Mouse (Mus musculus): ENCODE measurements at regions not wholly inside any gene's neighbourhood (a gene's known extent, or its start where the extent isn't known, plus 50 kb on each side); places are given as distances from the start of the nearest gene placed in this dataset.

GRCm38 (mm10) chr17:80886211-80886701 lies 58.2 kb upstream of the Tmem178 start:
- Histone ChIP-seq H3K79me2 (ENCODE audit: control insufficient read depth, insufficient read depth, low read length, poor library complexity) (no peaks in the 10 kb centered on the region), H3K9me3 (replicated peaks; ENCODE audit: insufficient read depth, low read length) (no peaks in the 10 kb centered on the region), H3K36me3 (ENCODE audit: control insufficient read depth in 1 of 2, insufficient read depth in 2 of 2, low read length in 2 of 2) (no peaks in the 10 kb centered on the region), H3K4me1 (ENCODE audit: control insufficient read depth in 1 of 2, insufficient read depth in 2 of 2, low read length in 2 of 2) (0 out of 4 replicates have a peak, but pooled peaks cover 0 to 2% of the 10 kb centered on the region in 2 experiments), H3K27ac (ENCODE audit: control insufficient read depth, low read depth, low read length) (no peak overlapping the region), H3K9ac (ENCODE audit: control insufficient read depth, low read depth, low read length, poor library complexity, severe bottlenecking) (no peak overlapping the region), H3K27me3 (ENCODE audit: control insufficient read depth in 1 of 2, insufficient read depth in 2 of 2, low read length in 2 of 2) (peaks cover 0 to 2% of the 10 kb centered on the region in 2 experiments; a peak in 1 of 4 replicates), H3K4me3 (ENCODE audit: control insufficient read depth in 1 of 2, insufficient read depth in 1 of 2, low read depth in 2 of 2, low read length in 2 of 2) (no peak overlapping the region)
- TF ChIP-seq ZMIZ1 (IDR thresholded peaks at IDR 0.05; ENCODE audit: low read depth, low read length) (no peak), POLR2AphosphoS5 (IDR thresholded peaks at IDR 0.05; ENCODE audit: borderline replicate concordance, low read depth, low read length) (no peak), GATA1 (IDR thresholded peaks at IDR 0.05; ENCODE audit: low read depth, low read length) (no peak), ELF1 (IDR thresholded peaks at IDR 0.05; ENCODE audit: low read depth, low read length) (no peak), RAD21 (IDR thresholded peaks at IDR 0.05; ENCODE audit: low read depth, low read length) (no peak), TCF12 (IDR thresholded peaks at IDR 0.05; ENCODE audit: low read depth, low read length) (no peak), E2F4 (IDR thresholded peaks at IDR 0.05; ENCODE audit: borderline replicate concordance, low read depth, low read length) (no peak), TAL1 (IDR thresholded peaks at IDR 0.05; ENCODE audit: low read length) (no peak), HCFC1 (IDR thresholded peaks at IDR 0.05; ENCODE audit: low read depth, low read length) (no peak), MAZ (IDR thresholded peaks at IDR 0.05; ENCODE audit: low read depth, low read length) (no peak), SMC3 (IDR thresholded peaks at IDR 0.05; ENCODE audit: low read depth, low read length) (no peak), TBP (IDR thresholded peaks at IDR 0.05; ENCODE audit: low read depth, low read length) (no peak), UBTF (IDR thresholded peaks at IDR 0.05; ENCODE audit: borderline replicate concordance, insufficient read depth, low read depth, low read length) (no peak), POLR2A (IDR thresholded peaks at IDR 0.05; ENCODE audit: control insufficient read depth in 1 of 2, insufficient read depth in 1 of 2, low read depth in 1 of 2, low read length in 2 of 2, poor library complexity in 1 of 2) (no peak)
- DNase-seq (ENCODE audit: low read depth, low spot score): no peak

- Histone ChIP-seq H3K4me1 (ENCODE audit: control insufficient read depth in 1 of 2, insufficient read depth in 2 of 2, low read length in 2 of 2) (0 out of 4 replicates have a peak, but pooled peaks cover 0 to 2% of the 10 kb centered on the region in 2 experiments), H3K4me3 (ENCODE audit: control insufficient read depth in 1 of 2, insufficient read depth in 1 of 2, low read depth in 2 of 2, low read length in 2 of 2) (no peak overlapping the region), H3K36me3 (ENCODE audit: control insufficient read depth in 1 of 2, insufficient read depth in 2 of 2, low read length in 2 of 2) (no peaks in the 10 kb centered on the region), H3K9me3 (replicated peaks; ENCODE audit: insufficient read depth, low read length) (no peaks in the 10 kb centered on the region), H3K79me2 (ENCODE audit: control insufficient read depth, insufficient read depth, low read length, poor library complexity) (no peaks in the 10 kb centered on the region), H3K27me3 (ENCODE audit: control insufficient read depth in 1 of 2, insufficient read depth in 2 of 2, low read length in 2 of 2) (peaks cover 0 to 2% of the 10 kb centered on the region in 2 experiments; a peak in 1 of 4 replicates), H3K9ac (ENCODE audit: control insufficient read depth, low read depth, low read length, poor library complexity, severe bottlenecking) (no peak overlapping the region), H3K27ac (ENCODE audit: control insufficient read depth, low read depth, low read length) (no peak overlapping the region)
- no peak for DNase-seq (ENCODE audit: low read depth, low spot score)
- TF ChIP-seq ELF1 (IDR thresholded peaks at IDR 0.05; ENCODE audit: low read depth, low read length): no peak
- no peak for TF ChIP-seq EP300 (IDR thresholded peaks at IDR 0.05; ENCODE audit: low read depth in 1 of 2, low read length in 2 of 2)
- TF ChIP-seq KAT2A (conservative IDR thresholded peaks at IDR 0.05; ENCODE audit: low read depth, low read length): no peak
- TF ChIP-seq CHD2 (IDR thresholded peaks at IDR 0.05; ENCODE audit: low read length): no peak
- no peak for TF ChIP-seq TAL1 (IDR thresholded peaks at IDR 0.05; ENCODE audit: low read length)
- TF ChIP-seq MAFK (IDR thresholded peaks at IDR 0.05; ENCODE audit: borderline replicate concordance, low read depth, low read length): no peak
- TF ChIP-seq SMC3 (IDR thresholded peaks at IDR 0.05; ENCODE audit: low read depth, low read length): no peak
- no peak for TF ChIP-seq ZMIZ1 (IDR thresholded peaks at IDR 0.05; ENCODE audit: low read depth, low read length)
- TF ChIP-seq JUND (IDR thresholded peaks at IDR 0.05; ENCODE audit: low read depth, low read length): no peak
- TF ChIP-seq MYC (IDR thresholded peaks at IDR 0.05; ENCODE audit: low read depth, low read length): no peak
- TF ChIP-seq MXI1 (IDR thresholded peaks at IDR 0.05; ENCODE audit: low read depth, low read length): no peak
- TF ChIP-seq HCFC1 (IDR thresholded peaks at IDR 0.05; ENCODE audit: low read depth, low read length): no peak
- no peak for TF ChIP-seq NELFE (IDR thresholded peaks at IDR 0.05; ENCODE audit: low read depth, low read length)
- no peak for TF ChIP-seq SIN3A (IDR thresholded peaks at IDR 0.05; ENCODE audit: low read length)
Measured at GRCm38 (mm10) chr17:80885706-80886105, 58.7 kb upstream of the Tmem178 start.

Data from MEL (cell line).